ENCODE assay signal across 14 mouse cellular contexts in the genomic region with DNA sequence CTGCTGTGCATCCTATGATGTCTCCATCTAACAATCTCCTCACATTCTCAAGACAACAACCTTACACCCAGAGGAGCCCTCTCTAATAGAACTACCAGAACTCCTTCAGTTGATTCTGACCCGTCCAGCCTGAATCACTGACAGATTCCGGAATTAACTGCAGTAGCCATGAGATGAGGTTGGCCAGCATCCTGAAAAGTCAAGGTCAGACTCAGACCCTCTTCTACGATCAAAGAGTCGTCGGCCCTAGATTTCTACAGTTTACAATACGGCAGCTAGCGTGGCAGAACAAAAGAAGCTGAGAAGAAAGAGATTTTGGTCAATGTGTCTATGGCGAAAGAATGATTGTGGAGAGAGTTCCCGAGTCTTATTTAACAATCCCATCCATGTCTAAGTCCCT.
DNase-seq lines count a peak whose midpoint lies in the region.
"Had no signal": no experiment of that assay in that cellular context is flagged by ENCODE, and none has a peak within 500 bp of the region (broad histone marks: within the 10 kb centered on the region; RNA-seq: fewer than 3 reads in every experiment).

No protein-coding gene starts in this region.

- peak; percentile 60 for DNase-seq in adrenal gland, adult 2 months
- DNase-seq in adrenal gland, postnatal 4 days (ENCODE audit: low spot score in 2 of 2): no peak
- DNase-seq in adrenal gland, postnatal 10 days: peak; percentile 29
- DNase-seq in adrenal gland, postnatal 25 days: peak; percentile 14
- no peak for DNase-seq in MN1 (ENCODE audit: low spot score)
- no peak for DNase-seq in cerebellum, adult 11 months
- DNase-seq in layer of hippocampus, adult 11-12 months (ENCODE audit: low spot score): no peak
- DNase-seq: cerebellum, adult 18-20 months; cerebellum, adult 8-10 months; cerebellum, adult 9-11 months; cerebellum, postnatal 14 days; cerebellum, postnatal 36 days; embryo, embryonic 11 days; gastrocnemius, adult 2 months had no signal

Comparison
In these comparisons a context has a peak if more than half of its experiments do, and no peak if none do; other contexts are left out.
1. DNase-seq: peak in adrenal gland, adult 2 months (single experiment), adrenal gland, postnatal 10 days (single experiment) and adrenal gland, postnatal 25 days (single experiment); none in adrenal gland, postnatal 4 days (0 of 2), MN1 (single experiment), cerebellum, adult 11 months (single experiment) and layer of hippocampus, adult 11-12 months (single experiment).